Mouse (Mus musculus) NIH3T3 (cell line): Measurements from ENCODE around the gene Fam155a.

Experiments
- DNase-seq: peaks from one replicate; pipeline ENCODE4 v3.0.0-alpha.2; 2012; ENCODE audit warnings: low read depth

Fam155a gene

DNA sequence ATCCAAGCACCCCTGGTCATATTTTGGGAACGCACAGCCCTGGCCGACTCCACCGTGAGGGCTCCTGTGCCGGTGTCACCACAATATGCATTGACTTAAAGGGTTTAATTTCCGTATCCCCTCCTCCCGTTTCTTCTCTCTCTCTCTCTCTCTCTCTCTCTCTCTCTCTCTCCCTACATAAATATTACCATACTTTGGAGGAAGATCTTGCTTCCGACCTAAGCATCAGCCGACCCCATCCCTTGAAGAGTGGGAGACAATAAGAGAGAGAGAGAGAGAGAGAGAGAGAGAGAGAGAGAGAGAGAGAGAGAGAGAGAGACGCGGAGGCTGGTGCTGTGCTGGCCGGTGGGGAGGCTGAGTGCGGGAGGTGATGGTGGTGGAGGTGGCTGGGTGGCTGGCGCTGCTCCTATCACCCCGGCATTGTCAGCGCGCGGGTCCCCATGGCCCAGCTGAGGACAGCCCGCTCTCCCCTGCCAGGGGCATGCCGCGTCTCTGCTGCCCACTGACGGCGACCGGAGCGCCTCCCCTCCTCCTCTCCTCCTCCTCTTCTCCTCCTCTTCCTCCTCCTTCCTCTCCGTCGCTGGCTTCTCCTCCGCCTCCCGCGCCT lies at the start of gene Fam155a:
TSS of gene Fam155a (minus strand) at position 163 of the 607 bp plus-strand sequence.
- no peak for DNase-seq

- no peak for DNase-seq
Observed at GRCm38 (mm10) chr8:9813273-9813946, 42.4 kb upstream of the Fam155a start.

- no peak for DNase-seq
Observed at GRCm38 (mm10) chr8:9810955-9811530, 40.1 kb upstream of the Fam155a start.

GRCm38 (mm10) chr8:9808596-9808995 lies 37.6 kb upstream of the Fam155a start:
- DNase-seq: no peak

DNA sequence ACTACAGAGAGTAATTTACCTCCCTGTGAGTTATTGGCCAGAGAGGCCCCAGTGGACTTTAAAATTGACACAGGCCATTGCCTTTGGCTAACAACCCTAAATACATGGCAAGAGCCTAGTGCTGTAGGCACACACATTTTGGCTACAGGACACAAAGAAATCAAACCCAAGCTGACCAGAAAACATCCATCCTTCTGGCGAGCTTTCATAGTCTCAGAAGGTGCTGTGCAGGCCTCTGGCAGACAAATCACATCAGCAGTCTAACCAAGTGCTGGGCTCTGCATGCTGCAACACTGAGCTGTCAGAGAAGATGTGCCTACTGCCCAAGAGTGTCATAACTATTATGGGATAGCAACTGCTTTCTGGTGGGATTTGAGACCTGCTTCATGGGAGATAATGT lies 34.7 kb upstream of the Fam155a start:
- DNase-seq: no peak

DNA sequence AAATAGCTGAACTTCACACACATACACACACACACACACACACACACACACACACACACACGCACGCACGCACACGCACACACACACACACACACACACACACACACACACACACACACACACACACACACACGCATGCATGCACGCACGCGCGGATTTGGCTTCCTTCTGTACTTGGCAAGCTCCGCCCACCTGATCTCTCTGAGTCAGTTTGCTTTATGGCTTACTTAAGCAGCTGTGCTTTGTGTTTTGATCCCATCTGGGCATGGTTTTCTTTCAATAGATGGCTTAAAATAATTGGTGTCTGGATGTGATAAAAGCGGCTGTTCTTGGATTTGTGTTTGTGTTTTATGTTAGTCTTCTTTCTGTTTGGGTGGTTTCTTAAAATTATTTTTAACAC lies 29.4 kb upstream of the Fam155a start:
- peak; percentile 10 for DNase-seq

DNA sequence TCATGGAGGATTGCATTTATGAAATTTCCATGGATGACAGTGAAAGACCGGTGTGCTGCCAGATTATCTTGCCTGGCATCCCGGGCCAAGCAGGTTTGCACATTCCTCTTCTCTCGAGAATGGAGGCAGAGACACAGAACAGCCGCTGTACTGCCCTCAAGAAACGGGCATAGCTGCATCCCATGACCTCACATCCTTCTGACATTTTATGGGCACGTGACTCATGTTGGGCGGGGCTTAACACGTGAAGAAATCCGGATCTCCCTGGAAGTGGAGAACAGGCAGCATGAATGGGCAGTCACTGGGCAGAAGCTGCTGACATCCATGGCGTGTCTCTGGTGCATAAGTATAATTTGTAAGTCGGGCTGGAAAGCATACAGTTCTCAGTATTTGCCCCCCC lies 29.0 kb upstream of the Fam155a start:
- DNase-seq: no peak

DNA sequence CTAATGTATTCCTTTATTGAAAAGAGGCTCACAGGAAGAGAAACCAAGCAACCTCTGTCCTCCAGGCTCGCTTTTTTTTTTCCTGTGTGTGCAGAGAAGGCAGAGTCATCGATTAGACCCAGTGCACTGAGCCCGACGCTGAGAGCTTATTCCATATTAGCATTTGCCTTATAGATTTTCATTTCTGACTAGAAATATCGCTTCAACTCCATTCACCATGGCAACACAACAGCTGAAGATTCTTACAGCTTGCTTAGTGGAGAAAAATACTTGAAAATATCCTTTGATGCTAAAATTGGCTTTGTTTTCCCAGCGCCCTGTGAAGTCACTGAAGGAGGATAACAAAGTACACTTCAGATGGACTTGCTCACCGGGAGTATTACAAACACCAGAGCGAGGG lies 26.6 kb upstream of the Fam155a start:
- no peak for DNase-seq

GRCm38 (mm10) chr8:9795724-9796123 lies 24.8 kb upstream of the Fam155a start:
- DNase-seq: no peak

GRCm38 (mm10) chr8:9793351-9793750 lies 22.4 kb upstream of the Fam155a start:
- DNase-seq: no peak

DNA sequence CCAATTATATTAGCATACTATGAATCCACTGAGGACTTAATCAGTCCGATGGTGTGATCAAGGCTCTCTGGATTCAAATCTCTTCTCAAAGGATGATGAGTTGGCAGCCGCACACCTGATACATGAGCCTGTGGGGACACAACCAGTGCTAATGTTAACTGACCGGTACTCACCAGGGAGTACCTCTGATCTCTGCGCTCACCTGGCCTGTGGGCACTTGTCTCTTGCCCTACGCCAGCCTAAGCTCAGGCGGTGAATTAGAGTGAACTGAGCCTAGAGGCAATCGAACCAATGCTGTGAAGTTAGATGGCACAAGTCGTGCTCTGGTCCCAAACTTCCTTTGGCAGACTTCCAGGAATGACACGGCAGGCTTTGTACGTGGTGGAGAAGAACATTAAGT lies 9.4 kb upstream of the Fam155a start:
- no peak for DNase-seq

- no peak for DNase-seq
Observed at GRCm38 (mm10) chr8:9778148-9778547, 7.2 kb upstream of the Fam155a start.

- DNase-seq: no peak
Observed at GRCm38 (mm10) chr8:9776818-9777217, 5.9 kb upstream of the Fam155a start.

DNA sequence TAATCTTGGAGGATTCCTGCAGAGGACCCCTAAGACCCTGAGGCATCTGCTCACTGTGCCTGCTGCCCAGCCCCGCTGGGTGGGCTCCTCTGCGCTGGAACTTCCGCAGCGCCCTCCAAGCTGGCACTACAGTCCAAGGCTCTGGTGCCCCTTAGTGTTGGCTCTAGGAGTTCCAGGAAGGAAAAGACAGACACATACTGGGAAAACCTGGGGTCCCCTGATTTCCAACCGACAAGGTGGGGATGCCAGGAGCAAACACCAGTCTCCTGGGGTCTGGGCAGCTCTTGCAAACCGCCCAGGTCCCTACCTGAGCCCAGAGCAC lies 1.5 kb upstream of the Fam155a start:
- no peak for DNase-seq

DNA sequence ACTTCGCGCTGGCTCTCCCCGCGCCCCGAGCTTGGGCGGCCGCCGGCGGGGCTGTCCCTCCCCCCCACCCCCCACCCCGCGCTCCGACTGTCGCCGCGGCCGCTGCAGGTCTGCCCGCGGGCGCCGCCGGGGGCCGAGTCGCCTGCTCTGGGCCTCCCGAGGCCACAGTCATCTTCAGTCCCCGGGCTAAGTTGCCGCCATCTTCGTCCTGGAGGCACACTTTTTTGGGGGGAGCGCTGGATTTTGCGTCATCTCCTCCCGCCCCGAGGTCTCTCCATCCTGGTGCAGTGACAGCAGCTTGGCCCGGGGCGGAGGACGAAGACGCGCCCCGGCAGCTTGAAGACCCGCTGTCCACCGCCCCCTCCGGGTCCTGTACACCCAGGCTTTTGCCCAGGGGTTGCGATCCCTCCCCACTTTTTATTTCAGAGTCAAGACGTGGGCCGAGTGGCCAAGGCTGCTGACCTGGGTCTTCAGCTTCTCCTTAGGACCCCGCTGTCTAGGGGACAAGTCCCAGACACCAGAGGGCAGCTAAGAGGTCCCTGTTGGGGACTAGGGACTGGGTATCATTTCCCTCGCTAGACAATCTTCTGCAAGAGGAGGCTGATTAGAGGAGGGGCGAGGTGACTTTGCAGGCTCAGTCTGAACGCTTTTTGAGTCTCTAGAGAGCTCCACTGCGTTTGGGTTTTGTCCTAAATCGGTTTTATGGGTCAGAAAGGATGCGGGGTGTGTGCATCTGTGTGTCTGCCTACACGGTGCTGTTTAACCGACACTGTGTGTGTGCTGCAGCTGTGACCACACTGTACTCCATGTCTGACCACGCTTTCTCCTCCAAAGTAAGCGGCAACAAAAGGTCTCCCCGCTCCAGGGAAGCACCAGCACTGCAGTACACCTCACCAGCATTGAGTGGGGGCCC lies 901 bp upstream of the Fam155a start:
- DNase-seq: no peak

GRCm38 (mm10) chr8:9770261-9770998 lies 531 bp downstream of the Fam155a start:
- DNase-seq: no peak

DNA sequence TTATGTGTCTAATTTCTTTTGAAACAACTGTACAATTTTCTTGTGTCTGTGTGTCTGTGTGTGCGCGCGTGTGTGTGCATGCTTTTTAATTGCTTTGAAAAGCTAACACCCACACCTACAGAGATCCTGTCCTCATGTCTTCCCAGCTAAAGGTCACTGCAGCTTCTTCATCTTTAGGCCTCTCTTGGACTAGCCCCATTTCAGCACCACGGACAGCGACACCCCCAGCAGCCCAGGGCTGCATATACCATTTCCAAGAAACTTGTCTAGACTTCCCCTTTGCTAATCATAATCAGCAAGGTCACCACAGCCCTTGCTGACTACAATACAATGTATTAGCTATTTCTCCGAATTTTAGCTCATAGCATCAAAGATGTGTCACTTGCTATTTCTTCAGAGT lies 1.9 kb downstream of the Fam155a start:
- DNase-seq: peak; percentile 69

DNA sequence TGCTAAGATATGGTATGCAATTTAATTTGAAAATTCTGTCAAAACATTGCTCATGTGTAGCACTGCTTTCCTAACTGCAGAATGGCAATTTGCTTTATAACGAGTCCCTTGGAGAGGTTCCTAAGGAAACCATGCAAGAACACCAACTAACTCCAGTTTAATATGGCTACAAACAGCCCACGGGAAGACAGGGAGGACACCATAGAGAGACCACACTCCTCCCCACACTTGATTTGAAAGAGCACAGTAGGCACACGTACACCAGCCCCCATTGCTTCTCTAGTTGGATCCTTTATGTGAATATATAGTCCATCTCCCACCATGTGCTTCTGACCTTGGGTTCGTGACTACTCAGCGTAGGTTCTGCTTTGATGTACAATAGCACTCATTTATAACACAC lies 35.8 kb downstream of the Fam155a start:
- no peak for DNase-seq

- no peak for DNase-seq
Observed at GRCm38 (mm10) chr8:9709791-9710190, 61.2 kb downstream of the Fam155a start.

DNA sequence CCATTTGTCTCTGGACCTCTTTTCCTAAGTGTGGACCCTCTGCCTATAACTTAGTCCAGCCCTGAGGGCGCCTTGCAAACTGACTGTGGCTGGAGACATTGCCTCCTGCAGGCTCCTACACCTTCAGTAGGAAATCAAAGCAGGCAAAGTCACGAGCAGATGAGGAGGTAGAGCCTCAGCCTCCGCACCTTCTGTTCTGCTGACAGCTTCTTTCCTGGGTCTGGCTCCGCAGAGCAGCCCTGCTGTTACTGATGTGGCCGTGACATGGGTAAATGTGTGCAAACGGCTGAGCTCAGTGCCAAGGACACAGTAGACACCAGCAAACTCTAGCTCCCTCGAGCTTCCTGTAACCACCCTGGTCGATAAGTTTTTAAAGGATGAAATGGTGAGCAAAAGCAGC lies 63.5 kb downstream of the Fam155a start:
- no peak for DNase-seq

GRCm38 (mm10) chr8:9694794-9695193 lies 76.2 kb downstream of the Fam155a start:
- DNase-seq: no peak

- DNase-seq: no peak
Observed at GRCm38 (mm10) chr8:9692370-9692769, 78.6 kb downstream of the Fam155a start.
